Mouse (Mus musculus): ENCODE measurements around the gene Gpbar1. TPM values are rescaled to one million over a fixed set of nuclear protein-coding genes. Genes with fewer than 3 reads are reported as not detected.
A peak's percentile ranks its signal among the peaks of the same experiment; 100 is the strongest.

Gene Gpbar1
- polyA plus RNA-seq, 1 experiment: not detected

DNA sequence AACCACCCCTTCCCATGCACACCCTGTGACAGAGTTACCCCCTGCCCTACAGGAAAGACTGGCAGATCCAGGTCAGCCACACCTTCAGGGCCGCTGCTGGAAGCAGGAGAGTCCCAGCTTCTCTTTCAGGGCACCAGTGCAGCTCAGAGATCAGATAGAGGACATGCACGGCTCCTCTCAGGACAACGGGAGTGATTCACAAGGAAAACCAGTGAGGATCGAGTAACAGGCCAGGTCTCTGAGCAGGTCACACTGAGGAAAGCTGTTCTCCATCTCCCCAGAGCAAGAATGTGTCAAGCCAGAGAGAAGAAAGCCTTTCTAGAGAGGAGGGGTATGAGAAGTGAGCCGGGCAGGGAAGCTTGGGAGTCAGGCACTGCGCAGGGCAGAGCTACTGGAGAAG, 18.1 kb downstream of the Gpbar1 start:
- H3K4me1 ChIP-seq (ENCODE audit: control insufficient read depth, insufficient read depth, insufficient read length, low read length): peaks cover 66% of the 10 kb centered on the region
- peak overlapping the region; percentile 92 for H3K27ac ChIP-seq (replicated peaks; ENCODE audit: low read depth, low read length)
- H3K4me3 ChIP-seq (ENCODE audit: insufficient read depth, low read depth, low read length): peak overlapping the region; percentile 12; the same call in 1 of the 2 replicates

DNA sequence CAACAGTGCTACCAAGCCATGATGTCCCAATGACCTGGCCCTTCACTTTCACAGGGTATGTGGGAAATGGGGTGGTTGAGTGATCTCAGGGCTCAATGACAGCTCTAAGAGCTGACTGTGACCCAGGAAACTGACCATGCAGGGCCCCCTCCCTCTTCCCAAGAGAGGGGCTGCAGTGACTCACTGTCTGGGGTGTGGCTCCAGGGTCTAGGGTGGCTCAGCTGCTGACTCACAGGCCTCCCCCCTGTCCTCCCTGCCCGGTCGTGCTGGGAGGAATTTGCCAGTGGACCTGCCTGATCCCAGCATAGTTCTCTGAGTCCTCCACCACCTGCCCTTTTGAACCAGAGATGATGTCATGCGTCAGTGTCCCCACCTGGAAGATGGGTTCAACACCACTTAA, 18.9 kb downstream of the Gpbar1 start:
- Histone ChIP-seq H3K27ac (replicated peaks; ENCODE audit: low read depth, low read length) (peak overlapping the region; percentile 92), H3K4me1 (ENCODE audit: control insufficient read depth, insufficient read depth, insufficient read length, low read length) (peaks cover 73% of the 10 kb centered on the region), H3K4me3 (ENCODE audit: insufficient read depth, low read depth, low read length) (no peak overlapping the region)

DNA sequence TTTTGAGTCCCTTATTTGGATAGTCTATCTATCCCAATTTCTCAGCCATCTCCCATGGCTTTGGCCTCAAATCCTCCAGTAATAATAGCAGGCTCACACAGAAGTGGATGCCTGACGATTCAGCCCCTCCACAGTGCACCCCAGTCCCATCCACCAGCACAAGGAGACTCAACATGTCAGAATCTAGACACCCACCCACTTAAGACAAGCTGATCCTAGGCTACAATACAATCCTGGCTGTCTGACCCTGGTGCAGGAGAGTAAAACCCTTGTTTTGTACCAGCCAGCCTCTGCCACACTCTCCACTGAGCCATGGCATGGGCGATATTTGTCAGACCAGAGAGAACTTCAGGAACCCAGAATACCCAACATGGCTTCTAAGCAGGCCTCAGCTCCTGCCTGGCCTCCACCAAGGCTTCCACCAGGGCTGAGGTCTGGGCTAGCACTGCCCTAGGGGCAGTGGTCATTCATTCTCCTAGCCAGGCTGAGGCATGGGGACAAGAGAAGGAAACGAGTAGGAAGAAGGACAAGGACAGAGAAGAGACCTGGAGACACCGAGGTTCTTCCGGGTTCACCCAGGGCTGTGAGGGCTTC, 19.9 kb downstream of the Gpbar1 start:
- H3K4me1 ChIP-seq (ENCODE audit: control insufficient read depth, insufficient read depth, insufficient read length, low read length): peaks cover 80% of the 10 kb centered on the region

DNA sequence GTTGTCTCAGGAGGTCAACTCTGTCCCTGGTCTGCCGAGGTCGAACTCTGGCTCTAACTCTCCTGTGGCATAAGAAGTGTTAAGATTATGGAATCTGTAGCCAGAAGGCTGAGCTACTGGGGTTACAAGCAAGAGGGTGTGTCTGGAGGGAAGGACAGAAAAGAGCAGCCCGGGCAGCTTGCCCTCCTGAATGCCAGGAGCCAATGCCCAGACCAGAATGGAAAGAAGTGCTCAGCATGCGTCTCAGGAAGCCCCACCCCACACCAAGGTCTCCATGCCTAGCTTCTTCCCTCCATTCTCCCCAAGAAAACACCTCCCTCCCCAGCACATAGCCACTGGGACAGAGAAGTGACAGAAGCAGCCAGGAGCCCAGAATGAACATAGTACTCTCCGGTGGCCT, 20.6 kb downstream of the Gpbar1 start:
- Histone ChIP-seq H3K27ac (replicated peaks; ENCODE audit: low read depth, low read length) (peak overlapping the region; percentile 86), H3K4me3 (ENCODE audit: insufficient read depth, low read depth, low read length) (no peak overlapping the region), H3K4me1 (ENCODE audit: control insufficient read depth, insufficient read depth, insufficient read length, low read length) (peaks cover 76% of the 10 kb centered on the region)

More for the DNA sequence above, 19.9 kb downstream of the Gpbar1 start:
- Histone ChIP-seq H3K4me3 (ENCODE audit: insufficient read depth, low read depth, low read length) (no peak overlapping the region), H3K27ac (replicated peaks; ENCODE audit: low read depth, low read length) (peak overlapping the region; percentile 86)

DNA sequence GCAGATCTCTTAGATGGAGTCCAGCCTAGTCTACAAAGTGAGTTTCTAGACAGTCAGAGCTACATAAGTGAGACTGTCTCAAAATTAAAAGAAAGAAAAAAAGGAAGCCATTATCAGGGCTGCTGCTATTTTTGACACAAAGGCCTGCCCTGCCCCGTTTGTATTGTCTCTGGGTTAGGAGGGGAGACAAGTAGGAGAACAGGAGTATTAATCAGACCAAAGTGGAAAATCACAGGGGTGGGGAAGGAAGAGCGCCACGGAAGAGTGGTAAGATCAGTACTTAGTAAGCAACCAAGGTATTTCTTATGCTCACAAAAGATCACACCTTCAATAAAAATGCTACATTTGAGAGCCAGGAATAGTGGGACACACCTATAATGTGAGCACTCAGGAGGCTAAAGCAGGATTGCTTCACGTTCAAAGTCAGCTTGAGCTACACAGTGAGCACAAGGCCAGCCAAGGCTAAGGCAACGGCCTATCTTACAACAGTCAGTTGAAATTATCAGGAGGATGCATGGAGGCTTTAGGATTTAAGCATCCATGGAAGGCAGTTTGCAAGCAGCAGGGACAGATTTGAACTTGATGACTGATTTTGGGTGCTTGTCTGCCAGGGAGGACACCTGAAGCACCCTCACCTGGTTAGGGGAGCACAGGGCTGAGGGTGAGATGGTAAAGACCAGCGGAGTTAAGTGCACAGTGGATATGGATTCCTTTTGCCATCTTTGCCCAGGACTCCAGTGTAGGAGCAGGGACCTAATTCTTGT, 22.2 kb downstream of the Gpbar1 start:
- peak overlapping the region; percentile 86 for H3K27ac ChIP-seq (replicated peaks; ENCODE audit: low read depth, low read length)
- peaks cover 64% of the 10 kb centered on the region for H3K4me1 ChIP-seq (ENCODE audit: control insufficient read depth, insufficient read depth, insufficient read length, low read length)
- H3K4me3 ChIP-seq (ENCODE audit: insufficient read depth, low read depth, low read length): no peak overlapping the region

DNA sequence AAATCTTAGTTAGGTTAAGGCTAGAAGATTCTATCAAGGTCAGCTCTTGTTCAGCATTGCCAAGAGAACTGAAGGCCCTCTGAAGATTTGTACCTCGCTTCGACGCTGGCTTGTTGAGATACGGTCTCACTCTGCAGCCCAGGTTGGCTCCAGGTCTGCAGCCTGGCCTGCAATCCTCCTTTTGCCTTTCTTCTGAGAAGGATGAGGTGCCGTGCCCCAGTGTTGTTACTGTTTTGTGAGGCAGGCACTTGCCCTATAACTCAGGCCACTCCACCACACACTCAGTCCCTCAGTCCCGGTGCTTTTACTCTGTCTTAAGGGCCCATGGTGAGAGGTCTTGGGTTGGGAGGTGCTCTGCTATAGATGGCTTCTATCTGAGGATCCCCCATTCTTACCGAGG, 23.9 kb downstream of the Gpbar1 start:
- peak overlapping the region; percentile 49 for H3K4me3 ChIP-seq (ENCODE audit: insufficient read depth, low read depth, low read length)
- H3K4me1 ChIP-seq (ENCODE audit: control insufficient read depth, insufficient read depth, insufficient read length, low read length): peaks cover 49% of the 10 kb centered on the region

DNA sequence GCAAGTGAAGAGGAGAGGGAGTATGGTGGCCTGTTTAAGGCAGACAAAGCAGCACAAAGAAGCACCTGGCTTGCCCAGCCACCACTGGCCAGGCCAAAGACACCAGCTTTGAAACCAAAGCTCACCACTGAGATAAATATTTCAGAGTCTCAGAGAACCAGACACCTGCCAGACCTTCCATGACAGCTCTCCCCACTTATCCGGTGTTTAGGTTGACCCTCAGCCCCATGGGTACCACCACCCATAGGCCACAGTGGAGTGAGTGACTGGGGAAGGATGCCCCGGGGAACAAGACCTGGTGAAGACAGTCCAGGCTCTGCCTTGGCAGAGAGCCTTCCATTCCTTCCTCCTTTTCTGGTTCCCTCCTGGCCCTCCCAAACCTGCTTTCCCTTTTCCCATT, 24.5 kb downstream of the Gpbar1 start:
- H3K4me1 ChIP-seq (ENCODE audit: control insufficient read depth, insufficient read depth, insufficient read length, low read length): peaks cover 43% of the 10 kb centered on the region
- H3K27ac ChIP-seq (replicated peaks; ENCODE audit: low read depth, low read length): peak overlapping the region; percentile 75
- H3K4me3 ChIP-seq (ENCODE audit: insufficient read depth, low read depth, low read length): peak overlapping the region; percentile 49

More for the DNA sequence above, 23.9 kb downstream of the Gpbar1 start:
- peak overlapping the region; percentile 75 for H3K27ac ChIP-seq (replicated peaks; ENCODE audit: low read depth, low read length)

DNA sequence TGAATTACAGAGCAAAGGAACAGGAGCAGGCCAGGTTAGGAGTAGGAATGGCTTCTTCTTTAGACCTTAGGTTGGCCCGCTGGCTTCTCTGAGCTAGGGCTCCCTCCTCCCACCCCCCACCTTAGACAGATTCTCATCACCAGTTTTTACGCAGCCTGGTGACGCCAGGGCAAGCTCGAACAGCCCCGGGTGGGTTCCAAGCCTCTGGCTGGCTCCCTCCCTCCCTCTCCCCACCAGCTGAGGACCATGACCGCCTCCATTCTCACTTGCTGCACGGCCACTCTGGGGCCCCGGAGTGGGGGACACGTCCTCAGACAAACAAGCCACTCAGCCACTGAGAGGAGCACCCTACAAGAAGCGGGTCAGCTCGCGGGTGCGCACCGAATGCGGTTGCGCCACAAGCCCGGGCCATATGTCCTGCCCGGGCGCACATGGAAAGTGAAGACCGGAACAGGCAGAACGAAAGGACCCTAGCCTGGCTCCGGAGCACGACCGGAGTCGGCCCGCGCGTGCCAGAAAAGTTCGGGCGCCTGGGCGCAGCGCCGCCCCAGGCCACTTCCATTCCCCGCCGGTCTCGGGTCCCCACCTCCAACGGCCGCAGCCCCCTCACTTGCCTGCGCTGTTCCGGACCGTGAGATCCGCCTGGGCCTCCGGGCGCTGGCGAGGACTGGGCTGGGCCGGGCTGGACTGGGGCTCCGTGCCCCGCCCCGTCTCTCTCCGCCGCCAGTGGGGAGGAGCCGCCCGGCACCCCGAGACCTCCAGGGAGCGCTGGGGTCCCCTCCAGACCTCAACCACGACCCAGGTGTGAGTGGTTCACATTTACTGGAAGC, 25.4 kb downstream of the Gpbar1 start:
- peaks cover 34% of the 10 kb centered on the region for H3K4me1 ChIP-seq (ENCODE audit: control insufficient read depth, insufficient read depth, insufficient read length, low read length)
- H3K27ac ChIP-seq (replicated peaks; ENCODE audit: low read depth, low read length): peak overlapping the region; percentile 99
- H3K4me3 ChIP-seq (ENCODE audit: insufficient read depth, low read depth, low read length): peak overlapping the region; percentile 98

DNA sequence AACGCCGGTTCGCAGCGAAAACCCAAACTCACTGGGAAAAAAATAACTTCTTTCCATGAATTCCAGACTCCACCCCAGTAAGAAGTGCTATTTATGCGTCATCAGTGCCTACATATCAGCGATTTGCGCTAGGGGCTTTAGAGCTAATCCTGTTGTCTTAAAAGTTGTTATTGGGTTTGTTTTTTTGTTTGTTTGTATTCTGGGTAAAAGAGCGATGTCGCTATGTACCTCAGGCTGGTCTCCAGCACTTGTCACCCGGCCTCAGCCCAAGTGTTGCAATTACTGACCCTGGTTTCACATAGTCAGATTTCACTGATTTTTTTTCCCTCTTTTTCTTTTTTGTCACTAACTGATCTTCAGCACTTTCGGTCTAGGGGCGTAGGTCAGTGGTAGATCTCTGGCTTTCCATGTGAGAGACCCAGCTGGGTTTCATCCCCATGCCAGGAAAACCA, 26.0 kb downstream of the Gpbar1 start:
- peaks cover 28% of the 10 kb centered on the region for H3K4me1 ChIP-seq (ENCODE audit: control insufficient read depth, insufficient read depth, insufficient read length, low read length)
- H3K4me3 ChIP-seq (ENCODE audit: insufficient read depth, low read depth, low read length): peak overlapping the region; percentile 98
- H3K27ac ChIP-seq (replicated peaks; ENCODE audit: low read depth, low read length): peak overlapping the region; percentile 99

DNA sequence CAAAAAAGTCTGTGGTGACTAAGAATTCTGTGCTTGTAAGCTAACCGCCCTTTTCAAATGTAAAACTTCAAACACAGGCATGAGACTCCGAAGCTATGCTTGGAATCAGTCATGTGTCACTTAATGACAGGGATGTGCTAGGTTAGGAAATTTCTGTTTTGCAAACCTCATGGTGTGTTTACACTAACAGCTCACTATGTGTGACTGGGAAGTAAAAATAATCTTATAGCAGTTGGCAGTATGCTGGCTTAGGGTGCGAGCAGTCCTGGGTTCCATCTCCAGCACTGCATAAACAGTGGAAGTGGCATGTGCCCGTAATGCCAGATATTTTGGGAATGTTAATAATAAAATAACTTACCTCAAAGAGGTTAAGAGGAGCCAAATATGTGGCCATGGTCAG, 26.6 kb downstream of the Gpbar1 start:
- H3K4me3 ChIP-seq (ENCODE audit: insufficient read depth, low read depth, low read length): no peak overlapping the region
- H3K27ac ChIP-seq (replicated peaks; ENCODE audit: low read depth, low read length): no peak overlapping the region; the same call in 1 of the 2 replicates
- H3K4me1 ChIP-seq (ENCODE audit: control insufficient read depth, insufficient read depth, insufficient read length, low read length): peaks cover 26% of the 10 kb centered on the region

DNA sequence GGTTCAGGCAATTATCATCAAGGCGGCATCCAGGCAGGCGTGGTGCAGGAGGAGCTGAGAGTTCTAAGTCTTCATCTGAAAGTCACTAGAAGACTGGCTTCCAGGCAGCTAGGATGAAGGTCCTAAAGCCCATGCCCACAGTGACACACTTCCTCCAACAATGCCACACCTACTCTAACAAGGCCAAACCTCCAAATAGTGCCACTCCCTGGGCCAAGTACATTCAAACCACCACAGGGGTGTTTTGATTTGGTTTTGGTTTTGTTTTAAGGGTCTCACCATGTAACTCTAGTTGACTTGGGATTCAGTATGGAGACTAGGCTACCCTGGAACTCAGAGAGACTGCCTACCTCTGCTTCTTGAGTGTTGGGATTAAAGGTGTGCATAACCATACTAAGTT, 27.2 kb downstream of the Gpbar1 start, which contains the start of gene Tmbim1:
Tmbim1 (minus strand) TSS at position 101 of the 400 bp plus-strand sequence.
- H3K27ac ChIP-seq (replicated peaks; ENCODE audit: low read depth, low read length): peak within 1 kb of the TSS; percentile 99
- peak within 1 kb of the TSS; percentile 98 for H3K4me3 ChIP-seq (ENCODE audit: insufficient read depth, low read depth, low read length)
- peaks cover 28% of the 10 kb centered on the region for H3K4me1 ChIP-seq (ENCODE audit: control insufficient read depth, insufficient read depth, insufficient read length, low read length)

DNA sequence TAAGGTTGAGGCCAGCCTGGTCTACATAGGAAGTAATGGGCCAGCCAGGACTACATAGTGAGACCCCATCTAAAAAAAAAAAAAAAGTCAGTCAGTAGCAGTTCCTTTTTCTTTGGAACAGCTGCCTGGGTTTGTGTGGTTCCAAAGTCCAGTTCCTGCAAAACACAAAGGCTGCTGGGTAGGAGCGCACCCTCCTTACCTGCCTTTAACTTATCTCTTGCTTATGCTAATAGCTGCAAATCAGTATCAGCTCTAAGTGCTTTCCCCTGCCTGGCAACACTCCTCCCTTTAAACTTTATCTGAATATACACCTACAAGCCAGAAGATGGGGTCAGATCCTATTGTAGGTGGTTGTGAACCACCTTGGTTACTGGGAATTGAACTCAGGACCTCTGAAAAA, 28.8 kb downstream of the Gpbar1 start:
- Histone ChIP-seq H3K27ac (replicated peaks; ENCODE audit: low read depth, low read length) (no peak overlapping the region), H3K4me3 (ENCODE audit: insufficient read depth, low read depth, low read length) (no peak overlapping the region), H3K4me1 (ENCODE audit: control insufficient read depth, insufficient read depth, insufficient read length, low read length) (peaks cover 12% of the 10 kb centered on the region)

DNA sequence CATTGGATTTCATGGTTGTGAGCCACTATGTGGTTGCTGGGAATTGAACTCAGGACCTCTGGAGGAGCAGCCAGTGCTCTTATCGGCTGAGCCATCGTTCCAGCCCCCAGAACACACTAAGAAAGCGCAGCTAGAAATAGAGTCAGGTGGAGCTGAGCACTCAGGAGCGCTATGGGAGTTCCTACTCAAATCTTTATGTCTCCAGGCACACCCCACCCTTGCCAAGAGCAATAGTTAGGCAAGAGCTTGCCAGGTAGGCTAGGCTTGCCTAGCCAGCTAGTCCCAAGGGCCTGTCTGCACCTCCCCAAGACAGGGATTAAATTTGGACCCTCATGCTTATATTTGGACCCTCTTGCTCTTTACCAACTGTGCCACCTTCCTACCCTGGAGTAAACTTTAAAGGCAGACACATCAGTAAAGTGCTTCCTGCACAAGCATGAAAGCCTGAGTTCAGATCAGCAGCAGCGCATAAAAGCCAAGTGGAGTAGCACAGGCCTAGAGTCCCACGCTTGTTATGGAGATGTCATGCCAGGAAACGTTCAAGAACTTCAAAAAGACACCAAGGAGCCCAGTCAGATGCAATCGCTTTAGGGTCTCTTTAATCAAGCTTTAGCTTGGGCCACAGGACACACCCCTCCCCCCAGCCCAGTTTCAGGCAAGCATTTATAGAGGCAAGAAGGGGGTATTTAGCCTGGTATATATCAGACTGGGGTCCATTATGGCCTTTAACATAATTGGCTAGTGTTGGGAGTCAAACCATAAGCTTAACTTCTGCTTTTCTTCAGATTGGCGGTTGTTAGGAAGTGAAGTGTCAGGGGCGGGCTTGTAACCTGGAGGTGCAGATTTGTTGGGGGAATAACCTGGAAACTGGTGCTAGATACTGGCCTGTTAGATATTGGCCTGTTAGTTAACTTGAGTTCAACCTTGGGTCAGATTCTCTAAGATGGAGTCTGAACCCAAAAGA, 29.9 kb downstream of the Gpbar1 start:
- Histone ChIP-seq H3K4me3 (ENCODE audit: insufficient read depth, low read depth, low read length) (no peak overlapping the region), H3K27ac (replicated peaks; ENCODE audit: low read depth, low read length) (no peak overlapping the region), H3K4me1 (ENCODE audit: control insufficient read depth, insufficient read depth, insufficient read length, low read length) (peaks cover 4% of the 10 kb centered on the region; the same call in 1 of the 2 replicates)

DNA sequence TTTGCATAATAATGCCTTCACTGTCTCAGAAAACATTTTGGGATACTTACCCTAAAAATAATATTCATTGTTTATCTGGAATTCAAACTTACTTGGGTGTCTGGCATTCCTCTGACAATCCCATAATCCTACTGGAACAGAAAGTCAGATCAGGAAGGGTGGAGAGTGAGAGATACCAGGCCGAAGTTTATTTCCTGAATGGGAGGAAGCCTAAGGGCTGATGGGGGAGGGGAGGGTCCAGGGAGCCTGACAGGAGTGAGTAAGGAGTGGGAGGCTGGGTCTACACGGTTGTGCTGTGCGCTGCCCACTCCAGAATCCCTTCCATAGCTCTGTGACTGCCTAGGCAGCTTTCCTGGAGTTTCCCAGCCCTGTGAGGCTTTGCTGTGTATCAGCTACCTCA, 31.4 kb downstream of the Gpbar1 start:
- Histone ChIP-seq H3K4me1 (ENCODE audit: control insufficient read depth, insufficient read depth, insufficient read length, low read length) (peaks cover 4% of the 10 kb centered on the region; the same call in 1 of the 2 replicates), H3K4me3 (ENCODE audit: insufficient read depth, low read depth, low read length) (no peak overlapping the region), H3K27ac (replicated peaks; ENCODE audit: low read depth, low read length) (peak overlapping the region; percentile 88)

Data from brown adipose tissue, adult 24 weeks (tissue).